Mouse (Mus musculus) layer of hippocampus, postnatal 10 days (tissue): ENCODE data around the gene Fryl. TPM values are rescaled to one million over a fixed set of nuclear protein-coding genes. Genes with fewer than 3 reads are reported as not detected.

Experiments
- DNase-seq, 2 experiments: peaks; one replicate each; pipeline ENCODE4 v3.0.0; 2021; ENCODE audit warnings: low spot score in 2 of 2
- total RNA-seq, 2 experiments: library from RNA; stranded (reverse); gene quantifications; 2 replicates each; pipeline ENCODE4 v1.2.3; 2021

The Fryl gene
- total RNA-seq, 2 experiments from 2014 or later, result 66.1 to 71.6 TPM

- DNase-seq, result no peak
Observed at GRCm38 (mm10) chr5:73198690-73199089, 57.7 kb downstream of the Fryl start.

GRCm38 (mm10) chr5:73197796-73198195 is 58.6 kb downstream of the Fryl start:
- no peak for DNase-seq

GRCm38 (mm10) chr5:73194740-73195139 is 61.7 kb downstream of the Fryl start:
- no peak for DNase-seq

- no peak for DNase-seq
Observed at GRCm38 (mm10) chr5:73194083-73194570, 62.3 kb downstream of the Fryl start.

- DNase-seq, result no peak
Observed at GRCm38 (mm10) chr5:73193627-73194026, 62.8 kb downstream of the Fryl start.

GRCm38 (mm10) chr5:73192870-73193576 is 63.4 kb downstream of the Fryl start:
- DNase-seq, result no peak

GRCm38 (mm10) chr5:73191765-73192164 is 64.7 kb downstream of the Fryl start:
- DNase-seq, result no peak

- DNase-seq, result no peak
Observed at GRCm38 (mm10) chr5:73190164-73190563, 66.3 kb downstream of the Fryl start.

GRCm38 (mm10) chr5:73189443-73190160 is 66.8 kb downstream of the Fryl start:
- DNase-seq, result no peak

GRCm38 (mm10) chr5:73188576-73188975 is 67.8 kb downstream of the Fryl start:
- no peak for DNase-seq

- DNase-seq, result no peak
Observed at GRCm38 (mm10) chr5:73188164-73188563, 68.3 kb downstream of the Fryl start.

GRCm38 (mm10) chr5:73186912-73187311 is 69.5 kb downstream of the Fryl start:
- no peak for DNase-seq

- no peak for DNase-seq
Observed at GRCm38 (mm10) chr5:73185424-73185823, 71.0 kb downstream of the Fryl start.

GRCm38 (mm10) chr5:73182701-73183447 is 73.5 kb downstream of the Fryl start:
- DNase-seq, result no peak

- DNase-seq, result no peak
Observed at GRCm38 (mm10) chr5:73182191-73182590, 74.2 kb downstream of the Fryl start.

GRCm38 (mm10) chr5:73176294-73176693 is 80.1 kb downstream of the Fryl start:
- no peak for DNase-seq

- no peak for DNase-seq
Observed at GRCm38 (mm10) chr5:73175377-73176147, 80.9 kb downstream of the Fryl start.

- no peak for DNase-seq
Observed at GRCm38 (mm10) chr5:73171876-73172480, 84.4 kb downstream of the Fryl start.

- no peak for DNase-seq
Observed at GRCm38 (mm10) chr5:73171203-73171602, 85.2 kb downstream of the Fryl start.

- DNase-seq, result no peak
Observed at GRCm38 (mm10) chr5:73168769-73169272, 87.6 kb downstream of the Fryl start.
